Mouse (Mus musculus) liver, adult 2 months (tissue): Measurements from ENCODE around the gene Ptprq.

ENCODE experiments used
- CTCF ChIP-seq: fragments of 200-500 bp; IDR thresholded peaks from 2 replicates; pipeline ENCODE4 v1.5.1; 2011; ENCODE audit warnings: low read depth, low read length, control low read depth
- POLR2A ChIP-seq: fragments of 200-500 bp; IDR thresholded peaks from 2 replicates; pipeline ENCODE4 v1.6.1; 2011; ENCODE audit warnings: low read length, control low read depth; ENCODE audit not compliant: insufficient read depth; ENCODE audit errors: extremely low read depth

DNA sequence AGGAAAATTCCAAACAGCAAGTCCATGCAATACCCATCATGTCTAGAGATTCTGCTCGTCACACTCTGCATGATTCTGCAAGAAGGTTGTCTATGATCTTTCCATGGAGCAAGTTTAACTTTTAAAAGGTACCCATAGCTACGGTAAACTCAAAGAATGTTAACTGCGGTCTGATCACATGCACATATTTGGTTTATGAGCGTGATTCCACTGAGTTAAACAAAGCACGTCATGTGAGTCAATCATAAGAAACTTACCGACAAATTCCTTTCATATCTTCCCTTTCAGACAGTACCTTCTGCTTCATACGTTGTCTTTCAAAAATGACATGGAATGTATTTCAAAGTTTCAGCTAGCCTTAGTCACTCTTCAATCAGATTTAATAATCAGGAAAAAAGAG lies 217.7 kb downstream of the Ptprq start:
- TF ChIP-seq POLR2A (no peak), CTCF (no peak)
